Mouse (Mus musculus): Measurements from ENCODE around the gene Ly6g6e.
A peak's percentile ranks its signal among the peaks of the same experiment; 100 is the strongest.

Ly6g6e gene

GRCm38 (mm10) chr17:35077786-35078233 lies 1.1 kb downstream of the Ly6g6e start, which contains the start of gene Ly6g6d:
Gene Ly6g6d (minus strand): TSS chr17:35078065.
- peak within 1 kb of the TSS; percentile 78 for H3K4me3 ChIP-seq (replicated peaks; ENCODE audit: low read length)
- H3K27me3 ChIP-seq (ENCODE audit: insufficient read depth, low read length), result no peaks in the 10 kb centered on the region; the same call in 1 of the 2 replicates
- no peaks in the 10 kb centered on the region for H3K9me3 ChIP-seq (ENCODE audit: low read length)
- TF ChIP-seq NANOG (IDR thresholded peaks at IDR 0.05; ENCODE audit: borderline replicate concordance, low read length), result no peak
- no peak for TF ChIP-seq POU5F1 (IDR thresholded peaks at IDR 0.05; ENCODE audit: borderline replicate concordance, low read length)
- TF ChIP-seq CTCF (conservative IDR thresholded peaks at IDR 0.05; ENCODE audit: low read length), result no peak
- peaks cover 74% of the 10 kb centered on the region for H3K4me1 ChIP-seq (replicated peaks; ENCODE audit: low read depth, low read length)
- H3K36me3 ChIP-seq (ENCODE audit: insufficient read depth, low read length), result 0 out of 2 replicates have a peak, but pooled peaks cover 3% of the 10 kb centered on the region

GRCm38 (mm10) chr17:35079778-35080177 lies 3.1 kb downstream of the Ly6g6e start:
- TF ChIP-seq POU5F1 (IDR thresholded peaks at IDR 0.05; ENCODE audit: borderline replicate concordance, low read length), result no peak
- TF ChIP-seq CTCF (conservative IDR thresholded peaks at IDR 0.05; ENCODE audit: low read length), result no peak
- TF ChIP-seq NANOG (IDR thresholded peaks at IDR 0.05; ENCODE audit: borderline replicate concordance, low read length), result no peak
- Histone ChIP-seq H3K9me3 (ENCODE audit: low read length) (no peaks in the 10 kb centered on the region), H3K4me3 (replicated peaks; ENCODE audit: low read length) (no peak overlapping the region), H3K27me3 (ENCODE audit: insufficient read depth, low read length) (peaks cover 2% of the 10 kb centered on the region; the same call in 1 of the 2 replicates), H3K4me1 (replicated peaks; ENCODE audit: low read depth, low read length) (peaks cover 61% of the 10 kb centered on the region), H3K36me3 (ENCODE audit: insufficient read depth, low read length) (0 out of 2 replicates have a peak, but pooled peaks cover 3% of the 10 kb centered on the region)

GRCm38 (mm10) chr17:35080248-35080647 lies 3.5 kb downstream of the Ly6g6e start:
- H3K4me3 ChIP-seq (replicated peaks; ENCODE audit: low read length), result 0 out of 2 replicates have a peak overlapping the region, but pooled peaks have one; percentile 27
- TF ChIP-seq NANOG (IDR thresholded peaks at IDR 0.05; ENCODE audit: borderline replicate concordance, low read length), result no peak
- TF ChIP-seq CTCF (conservative IDR thresholded peaks at IDR 0.05; ENCODE audit: low read length), result no peak
- no peak for TF ChIP-seq POU5F1 (IDR thresholded peaks at IDR 0.05; ENCODE audit: borderline replicate concordance, low read length)
- 0 out of 2 replicates have a peak, but pooled peaks cover 3% of the 10 kb centered on the region for H3K36me3 ChIP-seq (ENCODE audit: insufficient read depth, low read length)
- H3K9me3 ChIP-seq (ENCODE audit: low read length), result no peaks in the 10 kb centered on the region
- peaks cover 2% of the 10 kb centered on the region; the same call in 1 of the 2 replicates for H3K27me3 ChIP-seq (ENCODE audit: insufficient read depth, low read length)
- H3K4me1 ChIP-seq (replicated peaks; ENCODE audit: low read depth, low read length), result peaks cover 56% of the 10 kb centered on the region

GRCm38 (mm10) chr17:35080710-35081109 lies 4.0 kb downstream of the Ly6g6e start:
- Histone ChIP-seq H3K9me3 (ENCODE audit: low read length) (no peaks in the 10 kb centered on the region), H3K36me3 (ENCODE audit: insufficient read depth, low read length) (0 out of 2 replicates have a peak, but pooled peaks cover 3% of the 10 kb centered on the region), H3K4me3 (replicated peaks; ENCODE audit: low read length) (peak overlapping the region; percentile 27), H3K27me3 (ENCODE audit: insufficient read depth, low read length) (peaks cover 2% of the 10 kb centered on the region; the same call in 1 of the 2 replicates), H3K4me1 (replicated peaks; ENCODE audit: low read depth, low read length) (peaks cover 52% of the 10 kb centered on the region)
- no peak for TF ChIP-seq NANOG (IDR thresholded peaks at IDR 0.05; ENCODE audit: borderline replicate concordance, low read length)
- TF ChIP-seq POU5F1 (IDR thresholded peaks at IDR 0.05; ENCODE audit: borderline replicate concordance, low read length), result no peak
- no peak for TF ChIP-seq CTCF (conservative IDR thresholded peaks at IDR 0.05; ENCODE audit: low read length)

GRCm38 (mm10) chr17:35082841-35083576 lies 6.3 kb downstream of the Ly6g6e start:
- Histone ChIP-seq H3K27me3 (ENCODE audit: insufficient read depth, low read length) (peaks cover 2% of the 10 kb centered on the region; the same call in 1 of the 2 replicates), H3K9me3 (ENCODE audit: low read length) (no peaks in the 10 kb centered on the region), H3K36me3 (ENCODE audit: insufficient read depth, low read length) (0 out of 2 replicates have a peak, but pooled peaks cover 3% of the 10 kb centered on the region), H3K4me1 (replicated peaks; ENCODE audit: low read depth, low read length) (peaks cover 35% of the 10 kb centered on the region), H3K4me3 (replicated peaks; ENCODE audit: low read length) (no peak overlapping the region)
- no peak for TF ChIP-seq POU5F1 (IDR thresholded peaks at IDR 0.05; ENCODE audit: borderline replicate concordance, low read length)
- TF ChIP-seq CTCF (conservative IDR thresholded peaks at IDR 0.05; ENCODE audit: low read length), result no peak
- TF ChIP-seq NANOG (IDR thresholded peaks at IDR 0.05; ENCODE audit: borderline replicate concordance, low read length), result no peak

- H3K27me3 ChIP-seq (ENCODE audit: insufficient read depth, low read length), result peaks cover 2% of the 10 kb centered on the region; the same call in 1 of the 2 replicates
These were observed 7.3 kb downstream of the Ly6g6e start for GRCm38 (mm10) chr17:35083929-35084497.

GRCm38 (mm10) chr17:35085208-35085865 lies 8.6 kb downstream of the Ly6g6e start, which contains the start of gene Ly6g6f:
Gene Ly6g6f (minus strand): TSS chr17:35085610.
- Histone ChIP-seq H3K4me1 (replicated peaks; ENCODE audit: low read depth, low read length) (peaks cover 22% of the 10 kb centered on the region), H3K9me3 (ENCODE audit: low read length) (no peaks in the 10 kb centered on the region), H3K36me3 (ENCODE audit: insufficient read depth, low read length) (peaks cover 2% of the 10 kb centered on the region), H3K27me3 (ENCODE audit: insufficient read depth, low read length) (peaks cover 2% of the 10 kb centered on the region; the same call in 1 of the 2 replicates), H3K4me3 (replicated peaks; ENCODE audit: low read length) (no peak within 1 kb of the TSS)
- TF ChIP-seq CTCF (conservative IDR thresholded peaks at IDR 0.05; ENCODE audit: low read length) (no peak), POU5F1 (IDR thresholded peaks at IDR 0.05; ENCODE audit: borderline replicate concordance, low read length) (no peak), NANOG (IDR thresholded peaks at IDR 0.05; ENCODE audit: borderline replicate concordance, low read length) (no peak)

More at GRCm38 (mm10) chr17:35083929-35084497, 7.3 kb downstream of the Ly6g6e start:
- TF ChIP-seq POU5F1 (IDR thresholded peaks at IDR 0.05; ENCODE audit: borderline replicate concordance, low read length), result no peak
- no peaks in the 10 kb centered on the region for H3K36me3 ChIP-seq (ENCODE audit: insufficient read depth, low read length)
- H3K9me3 ChIP-seq (ENCODE audit: low read length), result no peaks in the 10 kb centered on the region
- no peak overlapping the region for H3K4me3 ChIP-seq (replicated peaks; ENCODE audit: low read length)
- H3K4me1 ChIP-seq (replicated peaks; ENCODE audit: low read depth, low read length), result peaks cover 26% of the 10 kb centered on the region

GRCm38 (mm10) chr17:35088151-35088550 lies 11.4 kb downstream of the Ly6g6e start:
- H3K27me3 ChIP-seq (ENCODE audit: insufficient read depth, low read length), result 0 out of 2 replicates have a peak, but pooled peaks cover 2% of the 10 kb centered on the region
- peak; percentile 35 for TF ChIP-seq CTCF (conservative IDR thresholded peaks at IDR 0.05; ENCODE audit: low read length)
- TF ChIP-seq NANOG (IDR thresholded peaks at IDR 0.05; ENCODE audit: borderline replicate concordance, low read length), result no peak
- no peak for TF ChIP-seq POU5F1 (IDR thresholded peaks at IDR 0.05; ENCODE audit: borderline replicate concordance, low read length)
- H3K36me3 ChIP-seq (ENCODE audit: insufficient read depth, low read length), result peaks cover 28% of the 10 kb centered on the region
- H3K9me3 ChIP-seq (ENCODE audit: low read length), result no peaks in the 10 kb centered on the region
- peaks cover 32% of the 10 kb centered on the region for H3K4me1 ChIP-seq (replicated peaks; ENCODE audit: low read depth, low read length)
- H3K4me3 ChIP-seq (replicated peaks; ENCODE audit: low read length), result no peak overlapping the region
